Mouse (Mus musculus) thymus, adult 2 months (tissue): ENCODE results near the gene Rad51b.

Experiments used
- CTCF ChIP-seq: fragments of 200-500 bp; IDR thresholded peaks from 2 replicates; pipeline ENCODE4 v1.5.1; 2012; ENCODE audit warnings: mild to moderate bottlenecking, control low read depth, low read length, moderate library complexity, borderline replicate concordance; ENCODE audit not compliant: control insufficient read depth, poor library complexity, insufficient read depth; ENCODE audit errors: extremely low read depth
- POLR2A ChIP-seq: fragments of 200-500 bp; IDR thresholded peaks from 2 replicates; pipeline ENCODE4 v1.6.1; 2012; ENCODE audit warnings: mild to moderate bottlenecking, low read length, control low read depth, moderate library complexity; ENCODE audit not compliant: control insufficient read depth, poor library complexity, insufficient read depth; ENCODE audit errors: extremely low read depth

DNA sequence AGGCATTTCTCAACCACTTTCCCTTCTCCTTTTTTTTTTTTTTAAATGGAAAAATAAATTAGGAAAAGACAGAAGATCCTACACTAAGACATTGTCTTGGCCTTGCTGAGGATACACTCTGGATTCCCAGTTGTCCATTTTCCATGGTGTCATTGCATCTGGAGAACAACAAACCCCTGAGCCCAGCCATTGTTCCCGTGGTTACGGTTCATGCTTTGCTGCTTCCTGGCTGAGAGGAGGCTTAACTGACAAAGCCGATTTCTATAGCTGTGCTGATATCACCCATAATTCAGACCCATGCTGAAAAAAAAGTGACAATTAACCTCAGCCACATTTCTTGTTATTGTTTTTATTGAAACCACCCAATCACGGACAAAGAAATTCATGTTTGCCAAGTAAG, 295.1 kb downstream of the Rad51b start:
- TF ChIP-seq POLR2A (no peak), CTCF (no peak)
